Comparison of ENCODE assay signal across 11 mouse cellular contexts in the genomic region with DNA sequence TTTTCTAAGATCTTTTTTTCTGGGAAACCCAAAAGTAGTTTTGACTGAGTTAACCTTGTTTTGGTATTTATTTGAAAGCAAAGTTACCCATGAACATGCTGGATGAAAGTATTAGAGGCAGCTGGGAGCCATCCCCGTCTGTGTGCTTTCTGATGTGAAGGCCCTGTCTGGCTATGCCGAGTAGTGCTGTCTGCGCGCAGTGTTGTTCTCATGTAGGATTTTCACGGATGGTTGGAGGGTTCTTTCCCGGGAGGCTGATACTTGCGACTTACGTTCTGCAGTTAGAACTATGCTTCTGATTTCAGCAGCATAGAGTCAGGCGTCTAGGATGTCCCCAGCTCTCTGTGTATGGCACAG. TPM values are rescaled to one million over a fixed set of nuclear protein-coding genes. Genes with fewer than 3 reads are reported as not detected.
A peak's percentile ranks its signal among the peaks of the same experiment; 100 is the strongest.
DNase-seq lines count a peak whose midpoint lies in the region; ATAC-seq and TF ChIP-seq lines count a peak whose summit lies in the region.
"Had no signal": no experiment of that assay in that cellular context is flagged by ENCODE, and none has a peak within 500 bp of the region (broad histone marks: within the 10 kb centered on the region; RNA-seq: fewer than 3 reads in every experiment).

No protein-coding gene starts in this region.

- intact Hi-C loops in heart, postnatal 10 days (cut with DNase I), result no loop called here

- DNase-seq in hindbrain, embryonic 11.5 days (ENCODE audit: low spot score), result no peak
- DNase-seq in brain, embryonic 14.5 days (ENCODE audit: low read depth), result peak; percentile 55
- peak; percentile 8 to 13 for DNase-seq in heart, postnatal 10 days
- peak; percentile 13 to 24 for DNase-seq in lung, postnatal 4 days
- no peak for DNase-seq in ovary, postnatal 14 days (ENCODE audit: low spot score)
- no peak for DNase-seq in liver
- DNase-seq: adrenal gland, postnatal 36 days had no signal

- no peaks in the 10 kb centered on the region for H3K27me3 ChIP-seq in hindbrain, embryonic 12.5 days
- no peaks in the 10 kb centered on the region for H3K27me3 ChIP-seq in hindbrain, embryonic 11.5 days (ENCODE audit: control insufficient read depth, insufficient read depth, low read length)
- H3K27me3 ChIP-seq: neural tube, embryonic 13.5 days had no signal

- no peak overlapping the region for H3K4me2 ChIP-seq in hindbrain, embryonic 12.5 days (replicated peaks)
- H3K4me2 ChIP-seq in hindbrain, embryonic 11.5 days (replicated peaks; ENCODE audit: low read depth, low read length), result no peak overlapping the region

- peaks cover 14% of the 10 kb centered on the region for H3K4me1 ChIP-seq in hindbrain, embryonic 12.5 days
- H3K4me1 ChIP-seq in hindbrain, embryonic 11.5 days (replicated peaks; ENCODE audit: control insufficient read depth, insufficient read depth, low read length), result peaks cover 3% of the 10 kb centered on the region; the same call in 1 of the 2 replicates

- 32% methylated on average over 9 of the region's 9 CpGs for whole genome bisulfite sequencing in hindbrain, embryonic 12.5 days
- 45% methylated on average over 9 of the region's 9 CpGs for WGBS in hindbrain, embryonic 11.5 days

- TF ChIP-seq POLR2A in brain, embryonic 14.5 days (IDR thresholded peaks at IDR 0.05; ENCODE audit: borderline replicate concordance, extremely low read depth, insufficient read depth, insufficient read length, poor library complexity, severe bottlenecking), result no peak

- no peaks in the 10 kb centered on the region for H3K9me3 ChIP-seq in hindbrain, embryonic 12.5 days (replicated peaks)
- H3K9me3 ChIP-seq in hindbrain, embryonic 11.5 days (ENCODE audit: control insufficient read depth, low read length), result no peaks in the 10 kb centered on the region
- H3K9me3 ChIP-seq: neural tube, embryonic 13.5 days had no signal

- peak overlapping the region; percentile 24; the same call in 1 of the 2 replicates for H3K27ac ChIP-seq in hindbrain, embryonic 12.5 days
- no peak overlapping the region for H3K27ac ChIP-seq in hindbrain, embryonic 11.5 days (ENCODE audit: low read depth, low read length)
- H3K27ac ChIP-seq: liver, embryonic 14.5 days; neural tube, embryonic 13.5 days had no signal

- no peak overlapping the region for H3K4me3 ChIP-seq in hindbrain, embryonic 12.5 days
- H3K4me3 ChIP-seq in hindbrain, embryonic 11.5 days (ENCODE audit: low read depth, low read length), result no peak overlapping the region
- H3K4me3 ChIP-seq: neural tube, embryonic 13.5 days had no signal

- no peak overlapping the region for H3K9ac ChIP-seq in hindbrain, embryonic 12.5 days
- H3K9ac ChIP-seq in hindbrain, embryonic 11.5 days (ENCODE audit: low read depth, low read length), result no peak overlapping the region
- H3K9ac ChIP-seq: liver, embryonic 14.5 days; neural tube, embryonic 13.5 days had no signal

- no peak for ATAC-seq in hindbrain, embryonic 12.5 days (ENCODE audit: low FRiP score)
- no peak for ATAC-seq in hindbrain, embryonic 11.5 days (ENCODE audit: low FRiP score)
- ATAC-seq in erythroid progenitor cell, adult 5-6 weeks (replicated peaks; ENCODE audit: low FRiP score, poor library complexity, severe bottlenecking), result no peak

- TF ChIP-seq CTCF in brain, embryonic 14.5 days (IDR thresholded peaks at IDR 0.05; ENCODE audit: borderline replicate concordance, extremely low read depth, insufficient read depth, insufficient read length), result no peak

- H3K36me3 ChIP-seq in hindbrain, embryonic 12.5 days, result no peaks in the 10 kb centered on the region
- H3K36me3 ChIP-seq in hindbrain, embryonic 11.5 days (ENCODE audit: control insufficient read depth, insufficient read depth, low read length), result no peaks in the 10 kb centered on the region
- H3K36me3 ChIP-seq: neural tube, embryonic 13.5 days had no signal

RNA-seq across cellular contexts. Expression of a gene that starts 39.9 kb away (rescaled TPM):
- polyA plus RNA-seq in hindbrain, embryonic 12.5 days (2016; fragmentation: Nextera tagmentation; extraction: Ambion mirVana), result 33.9 and 36.8 TPM in 2 replicates
- 32.6 and 33.3 TPM in 2 replicates for polyA plus RNA-seq in hindbrain, embryonic 11.5 days (2014; fragmentation: Nextera tagmentation; extraction: Ambion mirVana)
- polyA plus RNA-seq in brain, embryonic 14.5 days (2012; rRNA removed), result 19.3 and 26.2 TPM in 2 replicates
- 10 to 100 TPM; 31.9 to 34.6 TPM for total RNA-seq in heart, postnatal 10 days (2021)
- 45.0 and 60.8 TPM in 2 replicates for total RNA-seq in erythroid progenitor cell, adult 5-6 weeks (2015; ENCODE audit: low replicate concordance)
- 28.0 and 35.8 TPM in 2 replicates for total RNA-seq in erythroid progenitor cell, adult 5-6 weeks (2017; ENCODE audit: low replicate concordance)

Comparison
In these comparisons a context has a peak if more than half of its experiments do, and no peak if none do; other contexts are left out.
1. DNase-seq: peak in brain, embryonic 14.5 days (single experiment), heart, postnatal 10 days (2 of 2) and lung, postnatal 4 days (2 of 2); none in hindbrain, embryonic 11.5 days (single experiment), ovary, postnatal 14 days (single experiment) and liver (single experiment).